Mouse (Mus musculus) hindbrain, embryonic 11.5 days (tissue): ENCODE data around the gene St14. TPM values are rescaled to one million over a fixed set of nuclear protein-coding genes. Genes with fewer than 3 reads are reported as not detected.
A peak's percentile ranks its signal among the peaks of the same experiment; 100 is the strongest.

ENCODE experiments used
- ATAC-seq: fragments of 200-750 bp; cut with Nextera tagmentation; 2 replicates; pipeline ENCODE4 v1.8.0; 2017; ENCODE audit warnings: mild to moderate bottlenecking, moderate TSS enrichment, moderate library complexity; ENCODE audit not compliant: low FRiP score
- DNase-seq: peaks from one replicate; pipeline ENCODE4 v3.0.0-alpha.2; 2015; ENCODE audit warnings: low spot score
- H3K27ac ChIP-seq: fragments of 300-500 bp; sonication (generic); 2 replicates; pipeline ENCODE4 v1.5.1; 2014; ENCODE audit warnings: mild to moderate bottlenecking, low read depth, low read length
- H3K27me3 ChIP-seq: fragments of 300-500 bp; sonication (generic); 2 replicates; pipeline ENCODE4 v1.6.1; 2014; ENCODE audit warnings: mild to moderate bottlenecking, low read length, moderate library complexity, mixed read lengths; ENCODE audit not compliant: control insufficient read depth, insufficient read depth
- H3K36me3 ChIP-seq: fragments of 300-500 bp; sonication (generic); 2 replicates; pipeline ENCODE4 v1.6.1; 2014; ENCODE audit warnings: mild to moderate bottlenecking, low read length, moderate library complexity, mixed read lengths; ENCODE audit not compliant: control insufficient read depth, insufficient read depth
- H3K4me1 ChIP-seq: fragments of 300-500 bp; sonication (generic); replicated peaks from 2 replicates; pipeline ENCODE4 v1.6.1; 2014; ENCODE audit warnings: low read length, mixed read lengths; ENCODE audit not compliant: control insufficient read depth, insufficient read depth
- H3K4me2 ChIP-seq: fragments of 300-500 bp; sonication (generic); replicated peaks from 2 replicates; pipeline ENCODE4 v1.6.1; 2014; ENCODE audit warnings: mild to moderate bottlenecking, low read depth, low read length
- H3K4me3 ChIP-seq: fragments of 300-500 bp; sonication (generic); 2 replicates; pipeline ENCODE4 v1.5.1; 2014; ENCODE audit warnings: low read depth, low read length
- H3K9ac ChIP-seq: fragments of 300-500 bp; sonication (generic); 2 replicates; pipeline ENCODE4 v1.6.1; 2014; ENCODE audit warnings: low read depth, low read length
- H3K9me3 ChIP-seq: fragments of 300-500 bp; sonication (generic); 2 replicates; pipeline ENCODE4 v1.6.1; 2016; ENCODE audit warnings: low read length; ENCODE audit not compliant: control insufficient read depth
- WGBS: fragments of 180-500 bp; shearing (Covaris S2); extraction: QIAGEN DNeasy Blood & Tissue Kit; methylation state at CpG from one replicate; pipeline ENCODE4 v1.1.7; 2014; 5-methylcytosine and 5-hydroxymethylcytosine counted together
- polyA plus RNA-seq: library from polyadenylated mRNA; unstranded; fragments of >200 nt; fragmentation: Nextera tagmentation; extraction: Ambion mirVana; gene quantifications from 2 replicates; pipeline ENCODE4 v1.2.1, GENCODE M21; 2014

Gene St14
- polyA plus RNA-seq, 1 experiment from 2014 or later = 3.2 TPM

DNA sequence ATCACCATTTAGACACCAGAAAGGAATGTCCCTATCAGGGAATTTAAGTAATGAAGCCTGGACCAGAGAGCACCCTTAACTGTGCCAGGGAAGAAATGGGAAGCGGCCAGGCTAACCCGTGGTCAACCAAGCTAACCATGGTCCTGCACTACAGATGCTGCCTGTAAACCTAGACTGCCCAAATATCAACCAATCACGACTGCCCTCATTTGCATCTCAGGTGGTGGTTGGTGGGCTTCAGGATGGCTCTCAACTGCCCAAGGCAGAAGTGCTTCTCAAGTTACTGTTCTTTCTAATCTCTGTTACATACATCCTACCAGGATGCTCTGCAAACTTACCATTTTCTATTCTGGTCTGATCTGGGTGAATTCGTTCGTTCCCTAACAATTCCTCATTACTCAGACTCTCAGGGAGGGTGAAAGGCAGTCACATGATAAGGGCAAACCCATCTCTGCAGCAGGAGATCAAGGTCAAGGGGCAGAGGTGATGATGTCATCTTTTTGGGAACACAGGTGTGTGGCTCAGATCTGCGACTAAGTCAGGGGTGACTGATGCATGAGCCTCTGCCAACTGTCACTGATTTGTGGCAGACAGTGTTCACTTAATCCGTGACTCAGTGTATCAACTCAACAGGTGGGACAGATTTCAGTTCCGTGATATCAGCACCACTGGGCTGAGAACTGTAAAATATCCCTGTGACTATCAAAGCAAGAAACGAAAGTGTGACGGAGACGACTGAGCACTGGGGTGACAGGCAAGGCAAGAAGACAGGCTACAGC lies 12.9 kb downstream of the St14 start:
- 40% methylated on average over 11 of the region's 11 CpGs for WGBS
- Histone ChIP-seq H3K36me3 (no peaks in the 10 kb centered on the region), H3K27me3 (no peaks in the 10 kb centered on the region), H3K9ac (no peak overlapping the region), H3K4me2 (no peak overlapping the region), H3K4me3 (no peak overlapping the region), H3K9me3 (no peaks in the 10 kb centered on the region), H3K27ac (no peak overlapping the region), H3K4me1 (no peaks in the 10 kb centered on the region)
- ATAC-seq (0 out of 2 replicates have a peak, but pooled peaks have one; percentile 35), DNase-seq (peak; percentile 12)

GRCm38 (mm10) chr9:31117488-31117887 lies 14.2 kb downstream of the St14 start:
- H3K4me3 ChIP-seq = no peak overlapping the region
- H3K4me1 ChIP-seq = no peaks in the 10 kb centered on the region
- H3K9me3 ChIP-seq = no peaks in the 10 kb centered on the region
- 81% methylated on average over 6 of the region's 6 CpGs for WGBS
- H3K27ac ChIP-seq = no peak overlapping the region
- H3K4me2 ChIP-seq = no peak overlapping the region
- ATAC-seq (no peak), DNase-seq (no peak)
- H3K9ac ChIP-seq = no peak overlapping the region
- no peaks in the 10 kb centered on the region for H3K27me3 ChIP-seq
- no peaks in the 10 kb centered on the region for H3K36me3 ChIP-seq

- Histone ChIP-seq H3K4me1 (no peaks in the 10 kb centered on the region), H3K36me3 (no peaks in the 10 kb centered on the region), H3K9me3 (no peaks in the 10 kb centered on the region), H3K4me3 (no peak overlapping the region), H3K27ac (no peak overlapping the region), H3K4me2 (no peak overlapping the region), H3K9ac (no peak overlapping the region), H3K27me3 (no peaks in the 10 kb centered on the region)
- ATAC-seq = no peak
- 95% methylated on average over 11 of the region's 11 CpGs for WGBS
- DNase-seq = no peak
Observed at GRCm38 (mm10) chr9:31117088-31117487, 14.6 kb downstream of the St14 start.

DNA sequence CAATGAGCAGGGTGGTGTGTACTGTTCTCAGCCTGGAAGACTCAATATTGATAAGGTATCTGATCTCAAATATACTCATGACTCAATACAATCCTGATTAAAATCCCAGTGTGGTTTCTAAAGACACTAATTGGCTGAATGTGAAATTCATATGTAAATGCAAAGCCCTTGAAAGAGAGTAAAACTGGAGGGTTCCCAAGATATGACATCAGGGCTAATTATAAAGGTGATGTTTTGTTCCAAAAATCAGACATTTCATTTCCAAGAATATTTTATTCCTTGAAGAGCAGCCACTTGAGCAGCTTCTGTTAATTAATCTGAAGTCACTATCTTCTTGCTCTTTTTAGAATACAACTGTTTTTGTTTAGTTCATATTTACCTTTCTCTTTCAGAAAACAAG lies 16.1 kb downstream of the St14 start:
- Histone ChIP-seq H3K4me3 (no peak overlapping the region), H3K27ac (no peak overlapping the region), H3K9me3 (no peaks in the 10 kb centered on the region), H3K9ac (no peak overlapping the region), H3K36me3 (no peaks in the 10 kb centered on the region), H3K4me1 (no peaks in the 10 kb centered on the region), H3K4me2 (no peak overlapping the region), H3K27me3 (no peaks in the 10 kb centered on the region)
- DNase-seq (no peak), ATAC-seq (no peak)

DNA sequence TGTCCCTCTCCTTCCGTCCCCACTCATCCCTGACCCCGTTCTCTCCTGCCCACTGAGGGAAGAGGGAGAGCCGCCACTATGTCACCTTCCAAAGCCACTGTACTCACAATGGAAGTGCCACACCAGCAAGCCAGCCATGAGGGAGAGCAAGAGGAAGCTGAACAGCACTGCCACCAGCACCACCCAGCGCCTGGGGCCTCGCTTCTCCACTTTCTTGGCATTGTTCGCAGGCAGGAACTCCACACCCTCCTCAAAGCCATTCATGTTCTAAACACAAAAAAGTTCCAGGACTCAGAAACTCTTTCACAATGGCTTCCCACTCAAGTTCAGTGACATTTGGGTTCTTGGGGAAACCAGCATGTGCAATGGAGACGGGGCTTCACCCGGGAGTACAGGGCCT lies 23.2 kb downstream of the St14 start:
- no peak overlapping the region for H3K9ac ChIP-seq
- ATAC-seq = no peak
- WGBS = 89% methylated on average over 8 of the region's 8 CpGs

DNA sequence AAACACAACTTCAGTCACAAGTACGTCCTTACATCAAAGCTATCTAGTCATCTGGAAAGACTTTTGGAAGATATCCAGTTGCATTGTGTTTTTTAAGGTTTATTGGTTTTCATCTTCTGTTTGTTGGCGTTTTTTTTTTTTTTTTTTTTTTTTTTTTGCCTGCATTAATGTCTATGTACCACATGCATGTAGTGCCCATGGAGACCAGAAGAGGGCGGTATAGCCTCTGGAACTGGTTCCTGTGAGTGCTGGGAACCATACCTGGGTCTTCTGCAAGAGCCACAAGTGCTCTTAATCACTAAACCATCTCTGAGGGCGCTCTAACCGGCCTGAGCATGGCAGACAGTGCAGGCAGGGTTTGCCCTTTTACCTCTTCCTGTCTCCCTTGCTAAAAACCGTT lies 33.5 kb downstream of the St14 start:
- H3K4me3 ChIP-seq = no peak overlapping the region

More for the DNA sequence above, 23.2 kb downstream of the St14 start:
- H3K36me3 ChIP-seq = no peaks in the 10 kb centered on the region
- no peaks in the 10 kb centered on the region for H3K4me1 ChIP-seq
- H3K4me2 ChIP-seq = no peak overlapping the region
- no peak overlapping the region for H3K27ac ChIP-seq
- H3K4me3 ChIP-seq = no peak overlapping the region
- H3K9me3 ChIP-seq = no peaks in the 10 kb centered on the region
- H3K27me3 ChIP-seq = no peaks in the 10 kb centered on the region
- no peak for DNase-seq

DNA sequence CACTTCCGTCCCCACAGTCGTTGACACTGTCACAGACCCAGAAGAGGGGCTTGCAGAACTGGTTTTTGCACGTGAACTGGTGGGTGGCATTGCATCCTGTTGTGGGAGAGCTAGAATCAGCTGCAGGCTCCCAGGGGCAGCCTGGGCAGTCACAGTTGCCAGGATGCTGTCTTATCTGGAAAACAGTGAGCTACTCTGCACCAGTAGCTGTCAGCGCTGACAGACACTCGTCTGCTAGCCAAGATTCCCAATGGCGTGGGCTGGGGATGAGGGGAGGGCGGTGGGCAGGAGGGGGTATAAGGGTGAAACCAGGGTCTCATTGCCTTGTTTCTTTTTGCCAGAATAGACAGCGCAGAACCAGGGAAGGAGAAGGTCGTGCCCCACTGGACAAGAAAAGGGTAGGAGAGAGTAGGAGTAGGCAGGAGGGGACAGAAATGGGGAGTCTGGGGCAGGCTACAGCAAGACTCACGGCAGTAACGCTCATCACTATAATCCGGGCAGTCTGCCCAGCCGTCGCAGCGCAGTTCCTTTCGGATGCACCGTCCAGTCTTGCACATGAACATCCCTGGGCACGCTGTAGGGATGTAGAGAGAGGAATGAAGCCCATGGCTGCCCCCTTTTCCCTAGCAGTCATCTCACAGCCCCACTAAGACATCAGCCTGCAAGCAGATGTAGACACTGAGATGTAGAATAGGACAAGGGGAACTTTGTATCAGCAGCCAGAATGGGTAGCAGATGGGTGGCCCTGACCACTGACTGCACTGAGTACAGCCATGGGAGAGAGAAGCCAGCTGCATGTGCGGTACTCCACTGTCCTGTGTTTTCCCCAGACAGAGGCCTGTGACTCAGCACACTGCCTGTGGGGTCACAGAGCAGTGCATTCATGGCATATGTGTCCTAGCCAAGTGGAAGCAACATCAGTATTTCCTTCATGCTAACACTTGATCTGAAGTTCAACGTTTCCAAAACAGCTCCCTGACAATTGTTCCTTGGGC lies 34.3 kb downstream of the St14 start:
- WGBS = 87% methylated on average over 20 of the region's 20 CpGs
- ATAC-seq (no peak), DNase-seq (no peak)
- Histone ChIP-seq H3K36me3 (no peaks in the 10 kb centered on the region), H3K9me3 (no peaks in the 10 kb centered on the region), H3K9ac (no peak overlapping the region), H3K4me1 (no peaks in the 10 kb centered on the region), H3K27ac (no peak overlapping the region), H3K4me2 (no peak overlapping the region), H3K27me3 (no peaks in the 10 kb centered on the region), H3K4me3 (no peak overlapping the region)

More for the DNA sequence above, 33.5 kb downstream of the St14 start:
- ATAC-seq (no peak), DNase-seq (no peak)
- Histone ChIP-seq H3K4me2 (no peak overlapping the region), H3K36me3 (no peaks in the 10 kb centered on the region), H3K27ac (no peak overlapping the region), H3K4me1 (no peaks in the 10 kb centered on the region), H3K9ac (no peak overlapping the region), H3K9me3 (no peaks in the 10 kb centered on the region), H3K27me3 (no peaks in the 10 kb centered on the region)
- 76% methylated on average over 6 of the region's 6 CpGs for WGBS

- Histone ChIP-seq H3K4me2 (no peak overlapping the region), H3K9ac (no peak overlapping the region), H3K36me3 (no peaks in the 10 kb centered on the region), H3K4me3 (no peak overlapping the region), H3K9me3 (no peaks in the 10 kb centered on the region), H3K4me1 (no peaks in the 10 kb centered on the region), H3K27me3 (no peaks in the 10 kb centered on the region), H3K27ac (no peak overlapping the region)
- no peak for ATAC-seq
- DNase-seq = no peak
- 93% methylated on average over 10 of the region's 10 CpGs for WGBS
Observed at GRCm38 (mm10) chr9:31092833-31093195, 38.8 kb downstream of the St14 start.
